Mouse (Mus musculus) MEL (cell line): ENCODE measurements around the gene Csnk1e. TPM values are rescaled to one million over a fixed set of nuclear protein-coding genes. Genes with fewer than 3 reads are reported as not detected.

ENCODE experiments used
- DNase-seq: peaks from one replicate; pipeline ENCODE4 v3.0.0; 2011; ENCODE audit warnings: low read depth, low spot score
- H3K27ac ChIP-seq: 2 replicates; pipeline ENCODE4 v1.5.1; 2012; ENCODE audit warnings: low read depth, mild to moderate bottlenecking, control low read depth, low read length, moderate library complexity; ENCODE audit not compliant: control insufficient read depth
- H3K27me3 ChIP-seq, 2 experiments: fragments of 150-350 bp in 1 of 2; sonication (generic) in 1 of 2; 2 replicates each; pipeline ENCODE4 v1.6.1; 2012; ENCODE audit warnings: low read length in 2 of 2, mild to moderate bottlenecking in 2 of 2, improper control_type of control experiment in 1 of 2, moderate library complexity in 1 of 2; ENCODE audit not compliant: insufficient read depth in 2 of 2, control insufficient read depth in 1 of 2
- H3K36me3 ChIP-seq, 2 experiments: 2 replicates each; pipeline ENCODE4 v1.6.1; 2012 to 2014; ENCODE audit warnings: low read length in 2 of 2, improper control_type of control experiment in 1 of 2, inconsistent platforms in 1 of 2, mild to moderate bottlenecking in 1 of 2; ENCODE audit not compliant: insufficient read depth in 2 of 2, control insufficient read depth in 1 of 2
- H3K4me1 ChIP-seq, 2 experiments: fragments of 150-350 bp in 1 of 2; sonication (generic) in 1 of 2; 2 replicates each; pipeline ENCODE4 v1.6.1; 2012; ENCODE audit warnings: low read length in 2 of 2, improper control_type of control experiment in 1 of 2, mild to moderate bottlenecking in 1 of 2; ENCODE audit not compliant: insufficient read depth in 2 of 2, control insufficient read depth in 1 of 2
- H3K4me3 ChIP-seq, 2 experiments: fragments of 150-350 bp in 1 of 2; sonication (generic) in 1 of 2; 2 replicates each; pipeline ENCODE4 v1.5.1; 2012; ENCODE audit warnings: low read depth in 2 of 2, low read length in 2 of 2, mild to moderate bottlenecking in 2 of 2, moderate library complexity in 2 of 2, control low read depth in 1 of 2, improper control_type of control experiment in 1 of 2; ENCODE audit not compliant: control insufficient read depth in 1 of 2, insufficient read depth in 1 of 2
- H3K79me2 ChIP-seq: 2 replicates; pipeline ENCODE4 v1.6.1; 2012; ENCODE audit warnings: mild to moderate bottlenecking, low read length, moderate library complexity; ENCODE audit not compliant: control insufficient read depth, poor library complexity, insufficient read depth
- H3K9ac ChIP-seq: 2 replicates; pipeline ENCODE4 v1.6.1; 2012; ENCODE audit warnings: low read depth, mild to moderate bottlenecking, control low read depth, low read length, moderate library complexity; ENCODE audit not compliant: control insufficient read depth, poor library complexity, severe bottlenecking
- H3K9me3 ChIP-seq: fragments of 150-350 bp; sonication (generic); replicated peaks from 2 replicates; pipeline ENCODE4 v1.6.1; 2012; ENCODE audit warnings: mild to moderate bottlenecking, low read length, improper control_type of control experiment, moderate library complexity; ENCODE audit not compliant: insufficient read depth
- ELF1 ChIP-seq: IDR thresholded peaks from 2 replicates; pipeline ENCODE4 v1.6.1; 2014; ENCODE audit warnings: low read depth, mild to moderate bottlenecking, inconsistent platforms, low read length, improper control_type of control experiment, moderate library complexity
- EP300 ChIP-seq, 2 experiments: IDR thresholded peaks; 2 replicates each; pipeline ENCODE4 v1.6.1; 2011; ENCODE audit warnings: improper control_type of control experiment in 2 of 2, low read length in 2 of 2, low read depth in 1 of 2, mild to moderate bottlenecking in 1 of 2
- ETS1 ChIP-seq: IDR thresholded peaks from 2 replicates; pipeline ENCODE4 v1.6.1; 2012; ENCODE audit warnings: low read depth, mild to moderate bottlenecking, inconsistent platforms, low read length, improper control_type of control experiment, moderate library complexity
- GABPA ChIP-seq: IDR thresholded peaks from 2 replicates; pipeline ENCODE4 v1.6.1; 2012; ENCODE audit warnings: low read depth, mild to moderate bottlenecking, inconsistent platforms, low read length, improper control_type of control experiment, moderate library complexity
- GATA1 ChIP-seq: IDR thresholded peaks from 2 replicates; pipeline ENCODE4 v1.6.1; 2011; ENCODE audit warnings: low read depth, low read length, improper control_type of control experiment
- HCFC1 ChIP-seq: IDR thresholded peaks from 2 replicates; pipeline ENCODE4 v1.6.1; 2012; ENCODE audit warnings: low read depth, mild to moderate bottlenecking, inconsistent platforms, low read length, improper control_type of control experiment, moderate library complexity
- JUND ChIP-seq: IDR thresholded peaks from 2 replicates; pipeline ENCODE4 v1.6.1; 2011; ENCODE audit warnings: low read depth, mild to moderate bottlenecking, improper control_type of control experiment, low read length
- MAZ ChIP-seq: IDR thresholded peaks from 2 replicates; pipeline ENCODE4 v1.6.1; 2012; ENCODE audit warnings: low read depth, mild to moderate bottlenecking, inconsistent platforms, low read length, improper control_type of control experiment
- MXI1 ChIP-seq: IDR thresholded peaks from 2 replicates; pipeline ENCODE4 v1.6.1; 2011; ENCODE audit warnings: mild to moderate bottlenecking, low read depth, low read length, improper control_type of control experiment
- MYB ChIP-seq: IDR thresholded peaks from 2 replicates; pipeline ENCODE4 v1.6.1; 2011; ENCODE audit warnings: mild to moderate bottlenecking, low read depth, low read length, improper control_type of control experiment
- POLR2A ChIP-seq, 2 experiments: IDR thresholded peaks; 2 replicates each; pipeline ENCODE4 v1.6.1; 2011 to 2012; ENCODE audit warnings: low read length in 2 of 2, mild to moderate bottlenecking in 2 of 2, control low read depth in 1 of 2, improper control_type of control experiment in 1 of 2, low read depth in 1 of 2, moderate library complexity in 1 of 2; ENCODE audit not compliant: control insufficient read depth in 1 of 2, insufficient read depth in 1 of 2, poor library complexity in 1 of 2
- RAD21 ChIP-seq: IDR thresholded peaks from 2 replicates; pipeline ENCODE4 v1.6.1; 2011; ENCODE audit warnings: mild to moderate bottlenecking, low read depth, low read length, improper control_type of control experiment
- RCOR1 ChIP-seq: IDR thresholded peaks from 2 replicates; pipeline ENCODE4 v1.6.1; 2012; ENCODE audit warnings: low read depth, mild to moderate bottlenecking, inconsistent platforms, low read length, improper control_type of control experiment
- SIN3A ChIP-seq: IDR thresholded peaks from 2 replicates; pipeline ENCODE4 v1.6.1; 2012; ENCODE audit warnings: low read length, improper control_type of control experiment, inconsistent platforms
- SMC3 ChIP-seq: IDR thresholded peaks from 2 replicates; pipeline ENCODE4 v1.6.1; 2011; ENCODE audit warnings: low read depth, low read length, improper control_type of control experiment
- TAL1 ChIP-seq: IDR thresholded peaks from 2 replicates; pipeline ENCODE4 v1.6.1; 2012; ENCODE audit warnings: mild to moderate bottlenecking, inconsistent platforms, low read length, moderate library complexity, mixed read lengths
- TCF12 ChIP-seq: IDR thresholded peaks from 2 replicates; pipeline ENCODE4 v1.6.1; 2014; ENCODE audit warnings: low read depth, mild to moderate bottlenecking, inconsistent platforms, low read length, improper control_type of control experiment, moderate library complexity
- USF2 ChIP-seq, 2 experiments: IDR thresholded peaks; 2 replicates each; pipeline ENCODE4 v1.6.1; 2011 to 2012; ENCODE audit warnings: improper control_type of control experiment in 2 of 2, low read length in 2 of 2, borderline replicate concordance in 1 of 2, inconsistent platforms in 1 of 2, low read depth in 1 of 2, mild to moderate bottlenecking in 1 of 2; ENCODE audit not compliant: insufficient read depth in 1 of 2
- ZC3H11A ChIP-seq: IDR thresholded peaks from 2 replicates; pipeline ENCODE4 v1.6.1; 2012; ENCODE audit warnings: low read depth, mild to moderate bottlenecking, inconsistent platforms, low read length, improper control_type of control experiment
- polyA plus RNA-seq, 2 experiments: library from polyadenylated mRNA; stranded (reverse) in 1 of 2; unstranded in 1 of 2; fragments of >175 nt in 1 of 2; fragments of >200 nt in 1 of 2; gene quantifications; 2 replicates each; pipeline versions ENCODE4 v1.2.1 to v1.2.4; 2012; ENCODE audit warnings: low replicate concordance in 2 of 2, low read depth in 1 of 2; ENCODE audit not compliant: insufficient read length in 2 of 2, insufficient read depth in 1 of 2, missing spikeins in 1 of 2
- total RNA-seq: library from RNA; depleted of rRNA; stranded (reverse); fragments of 300-350 nt; gene quantifications from 2 replicates; pipeline ENCODE4 v1.2.3, GENCODE M21; 2012

The Csnk1e gene
- total and polyA plus RNA-seq, 3 experiments: 28.5 to 58.1 TPM; not detected in 1

GRCm38 (mm10) chr15:79437541-79438208, 17.7 kb downstream of the Csnk1e start:
- H3K9me3 ChIP-seq: no peaks in the 10 kb centered on the region
- no peak overlapping the region for H3K9ac ChIP-seq
- peaks cover 0 to 24% of the 10 kb centered on the region in 2 experiments; a peak in 2 of 4 replicates for H3K36me3 ChIP-seq
- H3K27ac ChIP-seq: no peak overlapping the region
- no peak for DNase-seq
- H3K79me2 ChIP-seq: peaks cover 15% of the 10 kb centered on the region
- H3K27me3 ChIP-seq: no peaks in the 10 kb centered on the region
- no peak overlapping the region for H3K4me3 ChIP-seq
- peaks cover 20 to 36% of the 10 kb centered on the region in 2 experiments for H3K4me1 ChIP-seq
- no peak for TF ChIP-seq MXI1
- no peak for TF ChIP-seq GATA1
- TF ChIP-seq ZC3H11A: no peak

GRCm38 (mm10) chr15:79436481-79436921, 18.9 kb downstream of the Csnk1e start:
- Histone ChIP-seq H3K9ac (no peak overlapping the region; the same call in 1 of the 2 replicates), H3K4me1 (peaks cover 14 to 33% of the 10 kb centered on the region in 2 experiments), H3K27me3 (no peaks in the 10 kb centered on the region), H3K36me3 (peaks cover 0 to 28% of the 10 kb centered on the region in 2 experiments; a peak in 2 of 4 replicates), H3K9me3 (no peaks in the 10 kb centered on the region), H3K27ac (no peak overlapping the region; the same call in 1 of the 2 replicates), H3K4me3 (no peak overlapping the region), H3K79me2 (peaks cover 11% of the 10 kb centered on the region)
- peak; percentile 31 for DNase-seq
- no peak for TF ChIP-seq MAZ
- TF ChIP-seq ELF1: no peak

GRCm38 (mm10) chr15:79435191-79435671, 20.1 kb downstream of the Csnk1e start:
- Histone ChIP-seq H3K36me3 (peaks cover 0 to 23% of the 10 kb centered on the region in 2 experiments; a peak in 3 of 4 replicates), H3K79me2 (no peaks in the 10 kb centered on the region; the same call in 1 of the 2 replicates), H3K27ac (peak overlapping the region; percentile 74), H3K27me3 (no peaks in the 10 kb centered on the region), H3K4me1 (peaks cover 14 to 30% of the 10 kb centered on the region in 2 experiments), H3K9me3 (no peaks in the 10 kb centered on the region), H3K9ac (peak overlapping the region; percentile 31), H3K4me3 (no peak overlapping the region)
- TF ChIP-seq EP300 (IDR thresholded peaks at IDR 0.05; ENCODE audit: low read depth in 1 of 2, low read length in 2 of 2): peak; percentile 82 to 91
- TF ChIP-seq GATA1: peak; percentile 85
- no peak for TF ChIP-seq GABPA
- TF ChIP-seq MAZ: peak; percentile 71; the same call in 1 of the 2 replicates
- TF ChIP-seq USF2 (IDR thresholded peaks at IDR 0.05; ENCODE audit: borderline replicate concordance in 1 of 2, insufficient read depth in 1 of 2, low read depth in 1 of 2, low read length in 2 of 2): no peak
- TF ChIP-seq TCF12: peak; percentile 91
- peak; percentile 31; the same call in 1 of the 2 replicates for TF ChIP-seq MXI1
- peak; percentile 96 for TF ChIP-seq ETS1
- TF ChIP-seq JUND: no peak
- TF ChIP-seq RAD21: no peak
- peak; percentile 70 for TF ChIP-seq TAL1
- no peak for TF ChIP-seq SMC3
- peak in 1 of 2 experiments; percentile 17; a peak in 1 of 4 replicates for TF ChIP-seq POLR2A (IDR thresholded peaks at IDR 0.05; ENCODE audit: control insufficient read depth in 1 of 2, insufficient read depth in 1 of 2, low read depth in 1 of 2, low read length in 2 of 2, poor library complexity in 1 of 2)
- TF ChIP-seq RCOR1: peak; percentile 62; the same call in 1 of the 2 replicates
- peak; percentile 93 for TF ChIP-seq MYB
- TF ChIP-seq HCFC1: 0 out of 2 replicates have a peak, but pooled peaks have one; percentile 33
- TF ChIP-seq SIN3A: peak; percentile 74
- peak; percentile 89 for DNase-seq
